Mouse (Mus musculus) neural tube, embryonic 15.5 days (tissue): ENCODE results near the gene Zfp933. TPM values are rescaled to one million over a fixed set of nuclear protein-coding genes. Genes with fewer than 3 reads are reported as not detected.
"Not testable (repeated sequence)": the region's sequence is repeated elsewhere in the genome, so short reads cannot be mapped to it uniquely, and the experiment has no call there.

Experiments used
- ATAC-seq: fragments of 200-750 bp; cut with Nextera tagmentation; 2 replicates; pipeline ENCODE4 v1.8.0; 2017; ENCODE audit warnings: mild to moderate bottlenecking, moderate TSS enrichment, moderate library complexity; ENCODE audit not compliant: low FRiP score
- H3K27ac ChIP-seq: fragments of 300-500 bp; sonication (generic); replicated peaks from 2 replicates; pipeline ENCODE4 v1.5.1; 2015; ENCODE audit warnings: mild to moderate bottlenecking, inconsistent platforms
- H3K27me3 ChIP-seq: fragments of 300-500 bp; sonication (generic); replicated peaks from 2 replicates; pipeline ENCODE4 v1.6.1; 2015; ENCODE audit warnings: inconsistent platforms
- H3K36me3 ChIP-seq: fragments of 300-500 bp; sonication (generic); 2 replicates; pipeline ENCODE4 v1.6.1; 2015; ENCODE audit warnings: inconsistent platforms
- H3K4me1 ChIP-seq: fragments of 300-500 bp; sonication (generic); 2 replicates; pipeline ENCODE4 v1.6.1; 2015; ENCODE audit warnings: inconsistent platforms
- H3K4me2 ChIP-seq: fragments of 300-500 bp; sonication (generic); 2 replicates; pipeline ENCODE4 v1.6.1; 2015; ENCODE audit warnings: inconsistent platforms, mild to moderate bottlenecking, moderate library complexity
- H3K4me3 ChIP-seq: fragments of 300-500 bp; sonication (generic); replicated peaks from 2 replicates; pipeline ENCODE4 v1.5.1; 2015; ENCODE audit warnings: mild to moderate bottlenecking, inconsistent platforms
- H3K9ac ChIP-seq: fragments of 300-500 bp; sonication (generic); replicated peaks from 2 replicates; pipeline ENCODE4 v1.6.1; 2015; ENCODE audit warnings: mild to moderate bottlenecking, inconsistent platforms
- H3K9me3 ChIP-seq: fragments of 300-500 bp; sonication (generic); replicated peaks from 2 replicates; pipeline ENCODE4 v1.6.1; 2016; ENCODE audit warnings: inconsistent platforms
- WGBS: fragments of 180-500 bp; shearing (Covaris S2); methylation state at CpG from one replicate; pipeline ENCODE4 v1.1.7; 2015; ENCODE audit warnings: mixed read lengths; 5-methylcytosine and 5-hydroxymethylcytosine counted together
- polyA plus RNA-seq: library from polyadenylated mRNA; unstranded; fragments of >200 nt; fragmentation: Nextera tagmentation; extraction: Ambion mirVana; gene quantifications from 2 replicates; pipeline ENCODE4 v1.2.1, GENCODE M21; 2015

Gene Zfp933
- polyA plus RNA-seq, 1 experiment from 2014 or later = 6.8 TPM

DNA sequence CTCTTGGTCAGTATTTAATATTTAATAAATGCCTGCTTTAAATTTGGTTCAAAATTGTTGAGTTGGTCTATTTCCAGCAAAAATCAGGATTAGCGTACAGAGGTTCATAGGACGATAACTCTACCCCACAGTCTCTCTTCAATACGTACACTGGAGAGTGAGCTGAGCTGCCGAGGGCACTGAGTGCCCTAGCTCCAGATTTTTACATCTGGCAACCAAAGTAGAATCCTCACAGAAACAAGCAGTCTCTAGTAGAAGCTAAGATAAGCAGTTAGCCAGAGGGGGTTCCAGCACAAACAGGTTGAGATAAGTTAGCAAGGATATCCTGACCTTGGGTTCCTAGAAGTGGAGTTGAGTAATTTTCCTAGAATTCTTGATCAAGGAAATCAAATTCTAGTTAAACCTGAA, 422 bp upstream of the Zfp933 start:
- Histone ChIP-seq H3K4me3 (peak overlapping the region; percentile 60), H3K27me3 (no peaks in the 10 kb centered on the region), H3K4me2 (peak overlapping the region; percentile 63), H3K9ac (peak overlapping the region; percentile 67), H3K4me1 (peaks cover 14% of the 10 kb centered on the region), H3K36me3 (peaks cover 28% of the 10 kb centered on the region), H3K27ac (peak overlapping the region; percentile 63), H3K9me3 (peaks cover 10% of the 10 kb centered on the region)
- peak; percentile 80 for ATAC-seq
- WGBS = 2% methylated on average over 4 of the region's 4 CpGs

DNA sequence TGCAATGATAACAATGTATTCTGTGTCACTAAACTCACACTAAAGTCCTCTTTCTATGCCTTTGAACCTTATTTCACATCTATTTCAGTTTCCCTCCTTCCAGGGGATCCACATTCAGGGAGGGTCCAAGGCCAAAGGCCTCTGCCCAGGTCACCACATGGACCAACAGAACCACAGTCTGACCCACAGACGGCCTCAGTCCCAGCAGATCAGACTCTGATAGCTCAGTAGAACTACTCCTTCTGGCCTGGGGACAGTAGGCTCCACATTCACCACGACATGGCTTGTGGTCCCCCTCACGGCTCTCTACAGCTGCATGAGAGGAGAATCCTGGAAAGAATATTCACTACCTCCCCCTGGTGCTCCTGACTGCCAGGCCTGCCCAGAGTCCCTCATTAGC, 5.3 kb downstream of the Zfp933 start:
- WGBS = 100% methylated on average over 3 of the region's 3 CpGs
- no peaks in the 10 kb centered on the region for H3K27me3 ChIP-seq
- H3K4me2 ChIP-seq = no peak overlapping the region
- H3K27ac ChIP-seq = no peak overlapping the region
- no peak for ATAC-seq
- H3K4me3 ChIP-seq = no peak overlapping the region
- H3K36me3 ChIP-seq = peaks cover 57% of the 10 kb centered on the region
- peaks cover 6% of the 10 kb centered on the region for H3K4me1 ChIP-seq
- H3K9ac ChIP-seq = no peak overlapping the region
- H3K9me3 ChIP-seq = peaks cover 26% of the 10 kb centered on the region

- peaks cover 21% of the 10 kb centered on the region for H3K9me3 ChIP-seq
- ATAC-seq, H3K27me3 ChIP-seq, H3K4me2 ChIP-seq, H3K9ac ChIP-seq, H3K4me3 ChIP-seq, H3K4me1 ChIP-seq, H3K27ac ChIP-seq: not testable (repeated sequence)
- over 99% methylated on average over 18 of the region's 26 CpGs for WGBS
- H3K36me3 ChIP-seq = peaks cover 35% of the 10 kb centered on the region
Measured at GRCm38 (mm10) chr4:147839282-147839681, 8.9 kb downstream of the Zfp933 start.

DNA sequence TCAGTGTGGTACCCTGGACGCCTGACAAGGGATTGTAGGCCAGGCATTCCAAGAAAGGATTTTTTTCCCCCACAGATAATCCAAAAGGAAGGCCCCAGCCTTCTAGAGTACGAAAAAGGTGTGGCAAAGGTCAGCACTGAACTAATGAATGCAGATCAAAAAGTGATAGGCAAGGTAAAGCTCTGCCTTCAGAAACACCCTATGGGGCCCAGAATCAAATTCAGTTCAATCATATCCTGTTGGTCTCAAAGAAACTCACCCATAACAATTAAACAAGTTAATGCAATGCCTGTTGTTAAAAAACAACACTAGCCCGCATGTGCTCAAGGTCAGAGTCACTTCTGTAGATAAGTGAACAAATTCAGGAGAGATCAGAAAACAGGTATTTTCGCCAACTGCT, 23.8 kb downstream of the Zfp933 start:
- no peak overlapping the region for H3K27ac ChIP-seq
- no peak overlapping the region for H3K4me2 ChIP-seq
- H3K36me3 ChIP-seq = peaks cover 79% of the 10 kb centered on the region
- no peak overlapping the region for H3K9ac ChIP-seq
- peaks cover 72% of the 10 kb centered on the region for H3K9me3 ChIP-seq
- H3K27me3 ChIP-seq = no peaks in the 10 kb centered on the region
- ATAC-seq = no peak
- WGBS = 96% methylated on average over 4 of the region's 4 CpGs
- H3K4me3 ChIP-seq = no peak overlapping the region
- H3K4me1 ChIP-seq = no peaks in the 10 kb centered on the region

DNA sequence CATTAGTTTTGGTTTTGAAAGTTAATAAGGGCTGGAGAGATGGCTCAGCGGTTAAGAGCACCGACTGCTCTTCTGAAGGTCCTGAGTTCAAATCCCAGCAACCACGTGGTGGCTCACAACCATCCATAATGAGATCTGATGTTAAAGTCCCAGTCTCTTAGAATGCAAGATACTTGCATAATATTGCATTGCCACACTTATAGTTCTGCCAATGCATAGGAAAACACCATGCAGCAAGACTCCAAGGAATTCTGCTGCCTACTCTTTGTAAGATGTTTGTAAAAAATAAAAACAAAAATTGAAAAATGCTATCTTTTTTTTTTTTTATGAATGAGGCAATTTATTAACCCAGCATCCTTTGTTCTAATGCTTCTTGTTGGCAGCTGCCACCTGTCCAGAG, 26.8 kb downstream of the Zfp933 start:
- Histone ChIP-seq H3K36me3 (peaks cover 52% of the 10 kb centered on the region), H3K9me3 (peaks cover 56% of the 10 kb centered on the region)
- not testable (repeated sequence) for H3K4me2 ChIP-seq, H3K9ac ChIP-seq, H3K4me3 ChIP-seq, H3K27ac ChIP-seq, H3K27me3 ChIP-seq, ATAC-seq, H3K4me1 ChIP-seq
- whole genome bisulfite sequencing = 91% methylated on average over 3 of the region's 3 CpGs

DNA sequence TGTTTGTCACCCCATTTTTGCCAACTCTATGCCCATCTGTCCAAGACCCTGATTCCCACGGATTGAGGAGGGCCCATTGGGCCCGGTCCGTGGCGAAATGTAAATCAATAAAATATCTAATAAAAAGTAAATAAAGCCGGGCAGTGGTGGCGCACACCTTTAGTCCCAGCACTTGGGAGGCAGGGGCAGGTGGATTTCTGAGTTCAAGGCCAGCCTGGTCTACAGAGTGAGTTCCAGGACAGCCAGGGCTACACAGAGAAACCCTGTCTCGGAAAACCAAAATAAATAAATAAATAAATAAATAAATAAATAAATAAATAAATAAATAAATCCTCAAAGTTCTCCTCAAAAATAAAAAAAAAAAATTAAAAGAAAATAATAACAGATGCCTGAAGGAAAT, 28.5 kb downstream of the Zfp933 start:
- H3K9ac ChIP-seq, H3K27ac ChIP-seq, ATAC-seq, H3K27me3 ChIP-seq, H3K4me3 ChIP-seq, H3K4me2 ChIP-seq, H3K4me1 ChIP-seq: not testable (repeated sequence)
- H3K36me3 ChIP-seq = peaks cover 35% of the 10 kb centered on the region
- 89% methylated on average over 7 of the region's 7 CpGs for WGBS
- peaks cover 39% of the 10 kb centered on the region for H3K9me3 ChIP-seq

DNA sequence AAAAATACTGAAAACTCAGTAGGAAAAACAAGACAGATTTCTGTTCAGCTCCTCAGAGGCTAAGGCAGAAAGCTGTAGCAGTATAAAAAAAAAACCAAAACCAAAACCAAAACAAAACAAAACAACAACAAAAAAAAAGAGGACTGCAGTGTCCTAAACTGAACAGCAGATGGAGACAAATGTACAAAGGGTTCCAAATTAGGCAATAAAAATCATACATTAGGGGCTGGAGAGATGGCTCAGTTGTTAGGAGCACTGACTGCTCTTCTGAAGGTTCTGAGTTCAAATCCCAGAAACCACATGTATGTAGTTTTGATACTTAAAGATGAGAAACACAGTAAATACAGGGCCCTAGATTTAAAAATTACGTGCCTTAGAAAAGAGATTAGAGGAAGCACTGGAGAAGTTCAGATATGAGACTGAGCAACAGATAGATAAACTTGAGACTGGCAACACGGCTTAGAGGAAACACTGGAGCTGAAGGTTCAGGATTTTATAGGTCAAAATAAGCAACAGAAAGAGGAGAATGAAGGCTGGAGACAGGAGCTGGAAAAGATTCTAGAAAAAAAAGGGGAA, 33.5 kb downstream of the Zfp933 start:
- Histone ChIP-seq H3K4me2 (no peak overlapping the region), H3K36me3 (no peaks in the 10 kb centered on the region), H3K9ac (no peak overlapping the region), H3K4me1 (no peaks in the 10 kb centered on the region), H3K9me3 (0 out of 2 replicates have a peak, but pooled peaks cover 4% of the 10 kb centered on the region), H3K27ac (no peak overlapping the region), H3K27me3 (no peaks in the 10 kb centered on the region), H3K4me3 (no peak overlapping the region)
- no peak for ATAC-seq
- 86% methylated on average over 2 of the region's 2 CpGs for WGBS

GRCm38 (mm10) chr4:147813249-147813765, 34.9 kb downstream of the Zfp933 start:
- Histone ChIP-seq H3K9ac (no peak overlapping the region), H3K9me3 (0 out of 2 replicates have a peak, but pooled peaks cover 4% of the 10 kb centered on the region), H3K27ac (no peak overlapping the region), H3K36me3 (no peaks in the 10 kb centered on the region), H3K4me3 (no peak overlapping the region), H3K27me3 (no peaks in the 10 kb centered on the region), H3K4me2 (no peak overlapping the region), H3K4me1 (0 out of 2 replicates have a peak, but pooled peaks cover 8% of the 10 kb centered on the region)
- ATAC-seq = no peak
- 52% methylated on average over 5 of the region's 5 CpGs for WGBS

- H3K36me3 ChIP-seq, ATAC-seq, H3K27me3 ChIP-seq, H3K4me1 ChIP-seq, H3K9me3 ChIP-seq, H3K27ac ChIP-seq: not testable (repeated sequence)
- WGBS = 51% methylated on average over 2 of the region's 2 CpGs
- Histone ChIP-seq H3K4me2 (peak overlapping the region; percentile 65), H3K9ac (peak overlapping the region; percentile 28; the same call in 1 of the 2 replicates), H3K4me3 (peak overlapping the region; percentile 41)
Measured at GRCm38 (mm10) chr4:147809966-147810304, 38.2 kb downstream of the Zfp933 start.

DNA sequence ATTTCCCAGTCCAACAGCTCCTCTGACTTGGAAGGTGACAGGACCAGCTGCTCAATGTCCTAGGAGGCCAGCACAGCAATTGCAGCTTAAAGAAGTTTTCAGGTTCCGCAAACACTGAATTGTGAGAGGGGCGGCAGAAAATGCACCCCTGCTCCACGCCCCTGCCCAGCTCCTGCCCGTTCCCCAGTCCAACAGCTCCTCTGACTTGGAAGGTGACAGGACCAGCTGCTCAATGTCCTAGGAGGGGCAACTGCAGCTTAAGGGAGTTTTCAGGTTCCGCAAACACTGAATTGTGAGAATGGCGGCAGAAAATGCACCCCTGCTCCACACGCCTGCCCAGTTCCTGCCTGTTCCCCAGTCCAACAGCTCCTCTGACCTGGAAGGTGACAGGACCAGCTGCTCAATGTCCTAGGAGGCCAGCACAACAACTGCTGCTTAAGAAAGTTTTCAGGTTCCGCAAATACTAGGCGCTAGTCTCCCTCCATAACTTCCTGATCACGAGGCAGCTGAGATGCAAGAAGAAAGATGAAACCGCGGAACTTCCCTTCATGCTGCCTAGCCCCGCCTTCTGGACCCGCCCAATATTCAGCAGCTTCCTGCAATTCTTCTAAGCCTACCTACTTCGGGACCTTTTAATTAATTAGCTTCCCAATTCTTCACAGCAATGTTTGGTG, 38.7 kb downstream of the Zfp933 start, which contains the start of gene Zfp984:
Gene Zfp984, minus strand, starts transcription at position 497 of the 674 bp plus-strand sequence.
- not testable (repeated sequence) for H3K27me3 ChIP-seq, H3K27ac ChIP-seq, H3K36me3 ChIP-seq, H3K9me3 ChIP-seq, ATAC-seq, H3K4me1 ChIP-seq
- Histone ChIP-seq H3K4me2 (peak within 1 kb of the TSS; percentile 65), H3K9ac (peak within 1 kb of the TSS; percentile 28), H3K4me3 (peak within 1 kb of the TSS; percentile 41)
- 18% methylated on average over 15 of the region's 15 CpGs for WGBS

- 64% methylated on average over 4 of the region's 4 CpGs for whole genome bisulfite sequencing
- not testable (repeated sequence) for H3K4me3 ChIP-seq, H3K36me3 ChIP-seq, H3K27me3 ChIP-seq, H3K27ac ChIP-seq, H3K9ac ChIP-seq, H3K9me3 ChIP-seq, H3K4me1 ChIP-seq, ATAC-seq
- H3K4me2 ChIP-seq = peak overlapping the region; percentile 65
Measured at GRCm38 (mm10) chr4:147808483-147808882, 39.7 kb downstream of the Zfp933 start.

- Histone ChIP-seq H3K9me3 (peaks cover 27% of the 10 kb centered on the region), H3K36me3 (peaks cover 11% of the 10 kb centered on the region)
- not testable (repeated sequence) for H3K4me1 ChIP-seq, H3K4me2 ChIP-seq, ATAC-seq, H3K4me3 ChIP-seq, H3K9ac ChIP-seq, H3K27ac ChIP-seq, H3K27me3 ChIP-seq
- WGBS = 95% methylated on average over 1 of the region's 1 CpGs
Measured at GRCm38 (mm10) chr4:147795308-147795707, 52.9 kb downstream of the Zfp933 start.
